Mouse (Mus musculus) lung, embryonic 16.5 days (tissue): ENCODE measurements at regions not wholly inside any gene's neighbourhood (a gene's known extent, or its start where the extent isn't known, plus 50 kb on each side); places are given as distances from the start of the nearest gene placed in this dataset.
"Not testable (repeated sequence)": the region's sequence is repeated elsewhere in the genome, so short reads cannot be mapped to it uniquely, and the experiment has no call there.

Source experiments
- ATAC-seq: fragments of 200-750 bp; cut with Nextera tagmentation; 2 replicates; pipeline ENCODE4 v1.8.0; 2017; ENCODE audit warnings: low read depth, mild to moderate bottlenecking, moderate library complexity
- H3K27ac ChIP-seq: fragments of 300-500 bp; sonication (generic); 2 replicates; pipeline ENCODE4 v1.5.1; 2014; ENCODE audit warnings: mild to moderate bottlenecking, control low read depth, low read length
- H3K27me3 ChIP-seq: fragments of 300-500 bp; sonication (generic); 2 replicates; pipeline ENCODE4 v1.6.1; 2014; ENCODE audit warnings: low read depth, low read length, mixed read lengths; ENCODE audit not compliant: control insufficient read depth, insufficient read depth
- H3K36me3 ChIP-seq: fragments of 300-500 bp; sonication (generic); 2 replicates; pipeline ENCODE4 v1.6.1; 2014; ENCODE audit warnings: low read length; ENCODE audit not compliant: control insufficient read depth, insufficient read depth
- H3K4me1 ChIP-seq: fragments of 300-500 bp; sonication (generic); replicated peaks from 2 replicates; pipeline ENCODE4 v1.6.1; 2014; ENCODE audit warnings: low read length, mixed read lengths; ENCODE audit not compliant: control insufficient read depth, insufficient read depth
- H3K4me2 ChIP-seq: fragments of 300-500 bp; sonication (generic); 2 replicates; pipeline ENCODE4 v1.6.1; 2014; ENCODE audit warnings: low read depth, low read length, control low read depth
- H3K4me3 ChIP-seq: fragments of 300-500 bp; sonication (generic); 2 replicates; pipeline ENCODE4 v1.5.1; 2014; ENCODE audit warnings: mild to moderate bottlenecking, low read length, control low read depth
- H3K9ac ChIP-seq: fragments of 300-500 bp; sonication (generic); 2 replicates; pipeline ENCODE4 v1.6.1; 2014; ENCODE audit warnings: low read length, control low read depth
- H3K9me3 ChIP-seq: fragments of 300-500 bp; sonication (generic); 2 replicates; pipeline ENCODE4 v1.6.1; 2016; ENCODE audit warnings: low read length; ENCODE audit not compliant: control insufficient read depth
- WGBS: fragments of 180-500 bp; shearing (Covaris S2); extraction: QIAGEN DNeasy Blood & Tissue Kit; methylation state at CpG from one replicate; pipeline ENCODE4 v1.1.7; 2014; 5-methylcytosine and 5-hydroxymethylcytosine counted together

DNA sequence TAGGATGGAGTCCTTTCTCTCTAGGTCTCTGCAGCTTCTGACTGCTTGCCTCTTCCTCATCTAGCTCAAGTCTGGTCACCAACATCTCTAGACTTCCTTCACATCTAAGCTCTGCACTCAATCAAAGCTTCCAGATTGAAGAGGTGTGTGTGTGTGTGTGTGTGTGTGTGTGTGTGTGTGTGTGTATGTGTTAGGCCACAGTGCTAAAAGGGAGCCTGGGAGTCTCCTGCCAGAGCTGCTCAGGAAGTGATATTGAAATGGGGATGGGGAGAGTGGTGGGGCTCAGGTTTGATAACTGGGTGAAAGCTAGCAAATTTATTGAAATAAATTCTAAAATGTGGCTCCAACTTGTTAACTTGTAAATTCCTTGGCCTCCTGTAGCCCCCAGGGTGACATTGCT is 73.3 kb downstream of the Gm31371 start:
- H3K4me1 ChIP-seq, H3K27me3 ChIP-seq, H3K9ac ChIP-seq, H3K4me2 ChIP-seq, H3K9me3 ChIP-seq, H3K36me3 ChIP-seq, H3K4me3 ChIP-seq, ATAC-seq, H3K27ac ChIP-seq: not testable (repeated sequence)

DNA sequence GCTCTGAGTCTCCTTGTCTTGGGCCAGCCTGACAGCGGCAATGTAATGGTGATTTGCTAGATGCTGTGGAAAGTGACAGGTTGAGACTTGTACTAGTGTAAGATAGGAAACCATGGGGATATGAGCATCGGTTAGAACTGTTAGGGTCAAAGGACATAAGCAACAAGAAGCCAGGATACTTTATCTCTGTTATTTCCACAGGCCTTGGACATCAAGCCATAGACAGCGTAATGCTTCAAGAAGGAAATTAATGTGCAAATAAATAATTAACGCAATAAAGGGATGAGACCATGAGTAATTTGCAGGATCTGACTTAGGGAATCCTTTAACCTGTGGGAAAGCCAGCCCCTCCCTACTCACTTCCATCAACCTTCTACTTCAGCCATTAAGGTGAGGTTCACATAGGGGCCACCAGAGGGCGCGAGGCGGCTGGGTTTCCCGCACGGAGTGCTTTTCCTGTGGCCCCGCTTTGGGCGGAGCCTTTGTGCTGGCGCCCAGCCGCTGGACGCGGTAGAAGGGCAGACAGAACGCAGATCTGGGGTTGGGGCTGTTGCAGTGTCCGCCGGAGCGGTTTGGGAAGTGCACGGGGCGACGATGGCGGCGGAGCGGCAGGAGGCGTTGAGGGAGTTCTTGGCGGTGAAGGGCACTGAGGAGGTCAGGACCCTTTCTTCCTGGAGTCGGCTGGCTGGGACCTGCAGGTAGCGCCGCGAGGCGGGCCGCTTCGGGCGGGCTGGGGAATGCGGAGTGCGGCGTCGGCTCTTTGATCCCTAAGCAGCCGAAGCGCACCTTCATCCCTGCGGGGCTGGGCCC is 76.5 kb downstream of the Gm31371 start:
- Histone ChIP-seq H3K36me3 (peaks cover 11% of the 10 kb centered on the region; the same call in 1 of the 2 replicates), H3K4me3 (peak overlapping the region; percentile 60), H3K27me3 (no peaks in the 10 kb centered on the region), H3K4me1 (no peaks in the 10 kb centered on the region), H3K9me3 (peaks cover 11% of the 10 kb centered on the region; the same call in 1 of the 2 replicates), H3K27ac (no peak overlapping the region), H3K4me2 (peak overlapping the region; percentile 69), H3K9ac (peak overlapping the region; percentile 77)
- 7% methylated on average over 41 of the region's 42 CpGs for WGBS
- ATAC-seq, result peak; percentile 99

DNA sequence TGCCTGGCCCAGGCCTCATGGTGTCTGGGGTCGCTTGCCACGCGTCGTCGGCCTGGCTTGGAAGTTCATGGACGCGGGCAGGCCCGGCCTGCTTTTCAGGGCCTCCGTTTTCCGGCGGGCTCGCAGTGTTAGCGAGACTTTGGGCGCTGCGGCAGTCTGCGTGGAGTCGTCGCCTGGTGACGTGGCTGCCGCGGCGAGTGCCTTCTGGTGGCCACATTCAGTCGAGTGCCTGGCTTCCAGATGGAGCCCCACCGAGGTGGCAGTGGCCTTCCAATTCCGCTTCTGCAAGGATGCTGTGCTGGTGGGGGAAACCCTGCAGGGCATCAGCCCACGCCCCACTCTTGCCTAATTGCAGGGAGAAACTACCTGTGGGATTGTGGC is 77.1 kb downstream of the Gm31371 start:
- H3K27ac ChIP-seq, result not testable (repeated sequence)
- H3K4me2 ChIP-seq, result peak overlapping the region; percentile 69
- peak overlapping the region; percentile 77 for H3K9ac ChIP-seq

DNA sequence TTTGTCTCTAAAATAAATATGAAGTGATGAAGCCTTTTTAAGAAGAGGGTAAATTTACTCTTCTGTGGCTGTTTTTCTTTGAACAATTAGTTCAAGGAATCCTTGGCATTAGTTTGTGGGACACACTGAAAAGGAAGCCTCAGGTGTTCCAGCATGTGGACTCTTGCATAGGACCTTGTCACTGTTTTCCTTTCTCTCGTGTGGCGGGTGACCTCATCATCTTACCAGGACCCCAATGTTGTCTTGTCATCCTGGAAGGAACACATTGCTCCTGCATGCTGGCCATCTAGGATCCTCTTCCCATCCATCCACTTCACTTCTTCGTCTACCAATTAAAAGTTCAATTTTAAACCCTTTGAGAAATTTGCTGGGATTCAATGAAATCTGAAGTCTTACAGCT is 104.9 kb downstream of the Gm31371 start:
- not testable (repeated sequence) for H3K27ac ChIP-seq, ATAC-seq, H3K4me1 ChIP-seq, H3K4me3 ChIP-seq, H3K27me3 ChIP-seq, H3K9me3 ChIP-seq, H3K4me2 ChIP-seq, H3K9ac ChIP-seq, H3K36me3 ChIP-seq
- 78% methylated on average over 3 of the region's 3 CpGs for WGBS

More for the DNA sequence above, 77.1 kb downstream of the Gm31371 start:
- H3K4me3 ChIP-seq, result peak overlapping the region; percentile 60
- H3K9me3 ChIP-seq, result peaks cover 11% of the 10 kb centered on the region; the same call in 1 of the 2 replicates
- not testable (repeated sequence) for H3K27me3 ChIP-seq, H3K4me1 ChIP-seq
- WGBS, result 13% methylated on average over 26 of the region's 26 CpGs
- peak; percentile 51 for ATAC-seq
- H3K36me3 ChIP-seq, result peaks cover 11% of the 10 kb centered on the region; the same call in 1 of the 2 replicates

DNA sequence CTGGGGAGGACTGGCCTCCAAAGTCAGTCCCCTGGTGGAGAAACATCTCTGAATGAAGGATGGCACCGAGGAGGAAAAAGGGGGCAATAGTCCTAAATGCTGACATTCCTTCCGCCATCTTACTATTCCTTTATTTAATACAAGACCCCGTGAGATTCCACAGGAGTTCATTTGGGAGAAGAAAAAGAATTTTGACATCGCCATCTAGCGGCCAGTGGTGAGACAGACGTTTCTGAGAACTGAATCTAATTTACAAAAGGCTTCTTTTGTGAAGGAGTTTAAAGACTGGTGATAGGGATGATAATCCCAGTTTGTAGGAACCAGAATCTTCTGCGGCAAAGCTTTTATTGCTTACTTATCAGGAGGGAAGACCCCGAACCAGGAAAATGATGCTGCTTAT is 107.8 kb downstream of the Gm31371 start:
- not testable (repeated sequence) for H3K27me3 ChIP-seq, ATAC-seq, H3K27ac ChIP-seq, H3K36me3 ChIP-seq, H3K9me3 ChIP-seq, H3K4me1 ChIP-seq, H3K4me3 ChIP-seq, H3K9ac ChIP-seq, H3K4me2 ChIP-seq
- WGBS, result 62% methylated on average over 8 of the region's 8 CpGs

DNA sequence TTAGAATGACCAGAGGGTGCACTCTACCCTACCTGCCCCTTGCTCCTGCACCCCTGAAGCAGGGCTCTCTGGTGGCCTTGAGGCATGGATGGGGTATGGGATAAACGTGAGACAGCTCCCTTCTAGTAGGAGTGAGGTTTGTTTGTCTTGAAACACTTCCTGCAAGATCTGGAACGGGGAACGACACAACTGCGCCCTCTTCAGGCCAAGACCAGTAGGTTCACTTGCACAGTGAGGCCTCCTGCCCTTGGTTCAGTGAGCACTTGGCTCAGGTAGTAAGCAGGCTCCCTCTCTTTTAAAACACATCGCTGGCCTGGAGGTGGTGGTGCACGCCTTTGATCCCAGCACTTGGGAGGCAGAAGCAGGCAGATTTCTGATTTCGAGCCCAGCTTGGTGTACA is 110.1 kb downstream of the Gm31371 start:
- not testable (repeated sequence) for H3K36me3 ChIP-seq, H3K4me1 ChIP-seq, H3K27me3 ChIP-seq, ATAC-seq, H3K9ac ChIP-seq, H3K4me2 ChIP-seq, H3K27ac ChIP-seq, H3K9me3 ChIP-seq, H3K4me3 ChIP-seq
- WGBS, result 72% methylated on average over 7 of the region's 7 CpGs

DNA sequence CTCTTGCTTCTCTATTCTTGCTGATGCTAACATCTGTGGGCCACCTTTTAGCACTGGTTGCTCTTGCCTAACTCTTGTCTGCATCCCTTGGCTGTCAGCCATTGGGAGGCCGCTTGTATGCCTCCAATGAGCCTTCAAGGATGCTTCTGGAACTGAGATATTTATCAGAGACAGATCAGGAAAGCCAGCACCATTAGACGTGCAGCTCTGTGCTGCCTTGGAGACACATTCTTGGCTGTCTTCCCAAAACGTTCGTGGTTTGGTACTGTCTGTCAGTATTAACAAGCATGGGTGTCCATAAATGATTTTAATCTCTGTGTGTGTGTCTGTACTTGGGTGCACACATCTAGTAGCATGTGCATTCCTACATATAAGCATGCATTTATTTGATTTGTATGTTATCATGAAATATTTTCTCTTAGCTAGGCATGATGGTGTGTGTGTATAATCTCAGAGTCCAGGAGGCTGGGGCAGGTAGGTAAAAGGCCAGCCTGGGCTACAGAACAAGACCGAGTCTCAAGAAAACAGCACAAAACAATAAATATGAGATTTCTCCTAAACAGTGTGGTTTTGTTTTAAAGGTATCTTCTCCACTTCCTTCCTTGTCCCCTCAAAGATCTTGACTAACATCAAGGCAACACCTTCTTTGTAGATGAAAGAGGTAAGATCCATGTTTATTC is 111.4 kb downstream of the Gm31371 start:
- not testable (repeated sequence) for H3K36me3 ChIP-seq, ATAC-seq, H3K9me3 ChIP-seq, H3K4me3 ChIP-seq, H3K4me1 ChIP-seq, H3K9ac ChIP-seq, H3K27me3 ChIP-seq, H3K4me2 ChIP-seq
- 50% methylated on average over 5 of the region's 5 CpGs for WGBS
- 0 out of 2 replicates have a peak overlapping the region, but pooled peaks have one; percentile 39 for H3K27ac ChIP-seq

DNA sequence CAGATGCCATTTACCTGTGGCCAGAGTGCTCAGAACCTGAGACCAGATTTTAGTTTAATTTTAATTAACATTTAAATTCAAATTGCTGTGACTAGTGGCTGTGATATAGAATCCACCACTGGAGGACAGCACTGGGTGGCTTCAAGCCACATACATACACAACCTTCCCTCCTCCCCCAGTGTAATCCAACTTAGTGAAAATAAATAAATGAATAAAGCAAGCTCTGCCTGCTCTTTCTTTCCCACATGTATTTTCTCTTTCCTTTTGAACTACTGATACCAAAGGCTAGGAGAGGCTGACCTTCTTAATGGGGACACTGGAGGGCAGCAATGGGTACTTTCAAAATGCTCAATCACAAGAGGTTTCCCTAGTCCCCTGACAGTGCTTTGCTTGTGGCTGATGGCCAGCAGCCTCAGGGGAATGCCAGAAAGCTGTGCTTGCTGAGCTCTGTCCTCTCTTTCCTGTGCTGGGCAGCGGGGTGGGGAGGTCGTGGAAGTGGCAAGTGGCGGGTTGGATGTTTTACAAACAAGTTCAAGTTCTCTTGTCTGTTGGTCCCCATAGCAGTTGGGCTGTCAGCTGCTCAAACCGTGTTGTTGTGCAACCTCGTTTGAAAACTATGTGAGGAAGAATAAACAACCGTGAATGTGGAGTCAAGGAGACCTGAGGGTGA is 112.4 kb downstream of the Gm31371 start:
- 65% methylated on average over 6 of the region's 6 CpGs for WGBS
- H3K9ac ChIP-seq, H3K4me1 ChIP-seq, H3K27ac ChIP-seq, H3K36me3 ChIP-seq, H3K4me2 ChIP-seq, H3K4me3 ChIP-seq, H3K9me3 ChIP-seq, H3K27me3 ChIP-seq: not testable (repeated sequence)
- ATAC-seq, result peak; percentile 82

DNA sequence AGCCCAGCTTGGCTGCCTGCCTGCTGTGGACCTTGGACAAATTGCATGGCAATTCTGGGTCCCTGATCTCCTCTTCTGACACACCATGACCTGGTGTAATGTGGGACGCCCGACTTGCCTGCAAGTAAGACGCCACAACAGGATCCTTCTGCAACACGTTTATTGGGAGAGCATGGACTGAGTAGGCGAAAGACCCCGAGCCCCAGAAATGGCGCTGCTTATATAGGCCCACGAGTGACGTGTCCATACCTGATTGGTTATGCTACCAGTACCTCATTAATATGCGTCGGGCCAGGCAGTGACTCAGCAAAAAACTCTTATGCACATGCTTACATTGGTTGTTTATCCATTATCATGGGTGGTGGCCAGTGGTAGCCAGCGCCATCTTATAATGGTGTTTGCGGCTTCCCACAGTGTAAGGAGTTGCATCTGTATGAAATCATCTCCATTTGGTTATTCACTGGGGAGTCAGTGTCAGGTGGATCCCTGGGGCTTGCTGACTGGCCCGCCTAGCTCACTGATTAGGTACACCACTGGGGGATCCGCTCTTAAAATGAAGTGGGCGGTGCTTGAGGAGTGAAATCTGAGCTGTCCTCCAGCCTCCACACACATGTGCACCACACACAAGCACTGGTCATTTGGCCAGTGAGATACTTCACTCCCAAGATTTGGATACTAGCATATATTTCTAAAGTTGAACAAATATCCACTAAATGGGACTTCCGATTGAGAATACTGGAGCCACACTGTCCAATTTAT is 113.1 kb downstream of the Gm31371 start:
- not testable (repeated sequence) for H3K36me3 ChIP-seq, H3K4me1 ChIP-seq, ATAC-seq, H3K4me2 ChIP-seq, H3K9me3 ChIP-seq, H3K27ac ChIP-seq, H3K27me3 ChIP-seq, H3K9ac ChIP-seq, H3K4me3 ChIP-seq
- WGBS, result 75% methylated on average over 15 of the region's 17 CpGs
